Mouse (Mus musculus) embryo, embryonic 9.5 days (tissue): ENCODE measurements around the gene Bmp7.

Experiments
- DNase-seq: peaks from one replicate; pipeline ENCODE4 v3.0.0-alpha.2; 2017; ENCODE audit errors: extremely low spot score

Gene Bmp7

GRCm38 (mm10) chr2:172856549-172856948, 83.6 kb downstream of the Bmp7 start:
- DNase-seq: no peak

GRCm38 (mm10) chr2:172854136-172854535, 86.0 kb downstream of the Bmp7 start:
- no peak for DNase-seq

GRCm38 (mm10) chr2:172851773-172852172, 88.3 kb downstream of the Bmp7 start:
- DNase-seq: no peak

- DNase-seq: no peak
These were observed 91.9 kb downstream of the Bmp7 start for GRCm38 (mm10) chr2:172848193-172848592.

- DNase-seq: no peak
These were observed 93.9 kb downstream of the Bmp7 start for GRCm38 (mm10) chr2:172846311-172846575.

GRCm38 (mm10) chr2:172845536-172846310, 94.4 kb downstream of the Bmp7 start:
- no peak for DNase-seq

GRCm38 (mm10) chr2:172843903-172844302, 96.2 kb downstream of the Bmp7 start:
- no peak for DNase-seq

GRCm38 (mm10) chr2:172842306-172842705, 97.8 kb downstream of the Bmp7 start:
- no peak for DNase-seq

- DNase-seq: no peak
These were observed 99.0 kb downstream of the Bmp7 start for GRCm38 (mm10) chr2:172840905-172841750.

- no peak for DNase-seq
These were observed 100.7 kb downstream of the Bmp7 start for GRCm38 (mm10) chr2:172839317-172839980.

GRCm38 (mm10) chr2:172836516-172836915, 103.6 kb downstream of the Bmp7 start:
- DNase-seq: no peak

GRCm38 (mm10) chr2:172833196-172833595, 106.9 kb downstream of the Bmp7 start:
- DNase-seq: peak; percentile 46

GRCm38 (mm10) chr2:172831762-172832161, 108.4 kb downstream of the Bmp7 start:
- DNase-seq: peak; percentile 85

- DNase-seq: peak; percentile 87
These were observed 109.0 kb downstream of the Bmp7 start for GRCm38 (mm10) chr2:172831133-172831532.

GRCm38 (mm10) chr2:172828229-172828628, 111.9 kb downstream of the Bmp7 start:
- DNase-seq: peak; percentile 41

- DNase-seq: peak; percentile 48
These were observed 112.6 kb downstream of the Bmp7 start for GRCm38 (mm10) chr2:172827564-172827963.

GRCm38 (mm10) chr2:172825785-172826145, 114.4 kb downstream of the Bmp7 start:
- DNase-seq: no peak

GRCm38 (mm10) chr2:172824906-172825784, 115.0 kb downstream of the Bmp7 start:
- peak; percentile 78 for DNase-seq

GRCm38 (mm10) chr2:172818631-172819230, 121.4 kb downstream of the Bmp7 start:
- no peak for DNase-seq
